Mouse (Mus musculus) heart, embryonic 16.5 days (tissue): ENCODE measurements around the gene D330045A20Rik. TPM values are rescaled to one million over a fixed set of nuclear protein-coding genes. Genes with fewer than 3 reads are reported as not detected.

Source experiments
- ATAC-seq: fragments of 200-750 bp; cut with Nextera tagmentation; replicated peaks from 2 replicates; pipeline ENCODE4 v1.8.0; 2017; ENCODE audit warnings: moderate number of reproducible peaks; ENCODE audit not compliant: insufficient read depth, low FRiP score; ENCODE audit errors: extremely low read depth
- H3K27ac ChIP-seq: fragments of 300-500 bp; sonication (generic); 2 replicates; pipeline ENCODE4 v1.5.1; 2014; ENCODE audit warnings: mild to moderate bottlenecking, low read length, control low read depth, moderate library complexity
- H3K27me3 ChIP-seq: fragments of 300-500 bp; sonication (generic); 2 replicates; pipeline ENCODE4 v1.6.1; 2014; ENCODE audit warnings: low read length, mixed read lengths; ENCODE audit not compliant: control insufficient read depth, insufficient read depth
- H3K36me3 ChIP-seq: fragments of 300-500 bp; sonication (generic); 2 replicates; pipeline ENCODE4 v1.6.1; 2014; ENCODE audit not compliant: control insufficient read depth, insufficient read depth
- H3K4me1 ChIP-seq: fragments of 300-500 bp; sonication (generic); 2 replicates; pipeline ENCODE4 v1.6.1; 2014; ENCODE audit warnings: low read length, mixed read lengths; ENCODE audit not compliant: control insufficient read depth, insufficient read depth
- H3K4me2 ChIP-seq: fragments of 300-500 bp; sonication (generic); 2 replicates; pipeline ENCODE4 v1.6.1; 2014; ENCODE audit warnings: low read depth, mild to moderate bottlenecking, control low read depth, low read length
- H3K4me3 ChIP-seq: fragments of 300-500 bp; sonication (generic); 2 replicates; pipeline ENCODE4 v1.5.1; 2014; ENCODE audit warnings: mild to moderate bottlenecking, control low read depth, low read length
- H3K9ac ChIP-seq: fragments of 300-500 bp; sonication (generic); 2 replicates; pipeline ENCODE4 v1.6.1; 2014; ENCODE audit warnings: low read length, control low read depth
- H3K9me3 ChIP-seq: fragments of 300-500 bp; sonication (generic); replicated peaks from 2 replicates; pipeline ENCODE4 v1.6.1; 2016; ENCODE audit warnings: low read length; ENCODE audit not compliant: control insufficient read depth
- WGBS: fragments of 180-500 bp; shearing (Covaris S2); extraction: QIAGEN DNeasy Blood & Tissue Kit; methylation state at CpG from one replicate; pipeline ENCODE4 v1.1.7; 2014; 5-methylcytosine and 5-hydroxymethylcytosine counted together
- polyA plus RNA-seq: library from polyadenylated mRNA; unstranded; fragments of >200 nt; fragmentation: Nextera tagmentation; extraction: Ambion mirVana; gene quantifications from 2 replicates; pipeline ENCODE4 v1.2.1, GENCODE M21; 2015

The D330045A20Rik gene
- polyA plus RNA-seq, 1 experiment from 2014 or later = 1.1 TPM

- Histone ChIP-seq H3K4me1 (no peaks in the 10 kb centered on the region), H3K27me3 (no peaks in the 10 kb centered on the region), H3K4me3 (no peak overlapping the region), H3K27ac (no peak overlapping the region), H3K36me3 (no peaks in the 10 kb centered on the region), H3K9ac (no peak overlapping the region), H3K9me3 (no peaks in the 10 kb centered on the region; the same call in 1 of the 2 replicates), H3K4me2 (no peak overlapping the region)
- ATAC-seq = no peak
- 62% methylated on average over 5 of the region's 5 CpGs for WGBS
These were observed 44.3 kb downstream of the D330045A20Rik start for GRCm38 (mm10) chrX:139524303-139525091.

GRCm38 (mm10) chrX:139525724-139526123, 45.6 kb downstream of the D330045A20Rik start:
- 80% methylated on average over 2 of the region's 2 CpGs for WGBS
- no peaks in the 10 kb centered on the region for H3K4me1 ChIP-seq

DNA sequence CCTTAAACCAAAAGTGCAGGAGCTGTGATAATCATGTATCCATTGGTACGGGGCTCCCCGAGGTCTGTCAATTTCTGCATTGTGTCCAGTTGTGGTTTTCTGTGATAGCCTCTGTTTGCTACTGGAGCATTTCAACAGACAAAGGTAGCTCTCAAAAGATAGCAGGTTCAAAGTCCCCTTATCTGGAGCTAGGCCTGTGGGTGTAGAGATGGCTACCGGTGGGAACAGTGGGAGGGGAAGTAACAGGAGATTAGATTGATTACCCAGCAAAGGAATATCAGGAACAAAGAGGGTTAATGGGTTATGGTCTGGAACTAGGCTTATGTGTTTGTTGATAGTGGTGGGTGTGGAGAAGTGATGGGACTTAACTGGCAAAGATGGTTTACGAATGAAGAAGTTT, 46.8 kb downstream of the D330045A20Rik start:
- no peaks in the 10 kb centered on the region; the same call in 1 of the 2 replicates for H3K9me3 ChIP-seq
- no peaks in the 10 kb centered on the region for H3K4me1 ChIP-seq
- no peak overlapping the region for H3K4me3 ChIP-seq
- no peak overlapping the region for H3K27ac ChIP-seq
- no peak overlapping the region for H3K9ac ChIP-seq
- WGBS = 51% methylated on average over 4 of the region's 4 CpGs
- ATAC-seq = no peak
- H3K36me3 ChIP-seq = no peaks in the 10 kb centered on the region
- no peak overlapping the region for H3K4me2 ChIP-seq
- H3K27me3 ChIP-seq = no peaks in the 10 kb centered on the region

More at GRCm38 (mm10) chrX:139525724-139526123, 45.6 kb downstream of the D330045A20Rik start:
- Histone ChIP-seq H3K27ac (no peak overlapping the region), H3K36me3 (no peaks in the 10 kb centered on the region), H3K4me3 (no peak overlapping the region), H3K9ac (no peak overlapping the region), H3K4me2 (no peak overlapping the region), H3K9me3 (no peaks in the 10 kb centered on the region; the same call in 1 of the 2 replicates), H3K27me3 (no peaks in the 10 kb centered on the region)
- no peak for ATAC-seq

GRCm38 (mm10) chrX:139529678-139530077, 49.5 kb downstream of the D330045A20Rik start:
- no peak overlapping the region for H3K27ac ChIP-seq
- no peaks in the 10 kb centered on the region for H3K4me1 ChIP-seq
- H3K9me3 ChIP-seq = no peaks in the 10 kb centered on the region; the same call in 1 of the 2 replicates
- H3K36me3 ChIP-seq = no peaks in the 10 kb centered on the region
- no peak for ATAC-seq
- H3K9ac ChIP-seq = no peak overlapping the region
- no peaks in the 10 kb centered on the region for H3K27me3 ChIP-seq
- no peak overlapping the region for H3K4me3 ChIP-seq
- no peak overlapping the region for H3K4me2 ChIP-seq

GRCm38 (mm10) chrX:139532293-139532692, 52.1 kb downstream of the D330045A20Rik start:
- Histone ChIP-seq H3K27me3 (no peaks in the 10 kb centered on the region), H3K9me3 (no peaks in the 10 kb centered on the region), H3K4me2 (no peak overlapping the region), H3K4me3 (no peak overlapping the region), H3K4me1 (no peaks in the 10 kb centered on the region), H3K36me3 (no peaks in the 10 kb centered on the region), H3K27ac (no peak overlapping the region), H3K9ac (no peak overlapping the region)
- ATAC-seq = no peak
- 78% methylated on average over 4 of the region's 4 CpGs for WGBS

DNA sequence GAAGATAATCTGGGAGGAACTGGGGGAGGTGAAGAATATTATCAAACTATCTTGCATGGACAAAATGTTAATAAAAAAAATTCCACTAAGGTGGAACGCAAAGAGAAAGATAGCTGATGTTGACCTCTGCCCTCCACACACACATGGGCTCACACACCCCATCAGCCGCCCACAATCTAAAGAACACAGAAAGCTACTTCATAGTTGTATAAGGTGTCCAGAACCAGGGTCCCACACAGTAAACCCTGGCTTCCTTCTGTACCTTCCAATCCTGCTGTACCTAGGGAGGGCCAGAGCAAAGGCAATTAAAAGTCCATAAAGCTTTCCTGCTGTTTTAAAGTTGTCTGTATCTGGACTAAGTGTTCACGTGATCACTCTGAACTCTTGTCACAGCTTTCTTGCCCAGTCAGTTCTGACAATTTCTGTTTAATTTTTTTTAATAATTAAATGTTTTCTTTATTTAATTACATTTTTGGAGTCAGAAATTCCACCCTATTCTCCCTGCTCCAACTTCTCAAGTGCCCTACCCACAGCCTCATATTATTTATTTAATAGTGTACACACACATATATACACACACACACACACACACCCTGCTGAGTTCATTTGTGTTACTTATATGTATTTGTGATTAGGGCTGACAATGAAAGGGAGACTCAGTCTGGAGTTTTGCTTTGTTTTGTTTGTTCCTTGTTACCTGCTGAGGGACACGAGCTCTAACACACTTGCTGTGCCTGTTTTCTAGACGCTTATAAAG, 57.7 kb downstream of the D330045A20Rik start:
- Histone ChIP-seq H3K4me3 (no peak overlapping the region), H3K27me3 (no peaks in the 10 kb centered on the region), H3K36me3 (no peaks in the 10 kb centered on the region), H3K27ac (no peak overlapping the region), H3K9ac (no peak overlapping the region), H3K4me2 (no peak overlapping the region), H3K4me1 (no peaks in the 10 kb centered on the region), H3K9me3 (no peaks in the 10 kb centered on the region)
- ATAC-seq = no peak
- 80% methylated on average over 5 of the region's 5 CpGs for WGBS

GRCm38 (mm10) chrX:139543726-139544125, 63.6 kb downstream of the D330045A20Rik start:
- Histone ChIP-seq H3K9me3 (no peaks in the 10 kb centered on the region), H3K36me3 (no peaks in the 10 kb centered on the region), H3K4me1 (no peaks in the 10 kb centered on the region), H3K27ac (no peak overlapping the region), H3K27me3 (no peaks in the 10 kb centered on the region), H3K4me2 (no peak overlapping the region), H3K4me3 (no peak overlapping the region), H3K9ac (no peak overlapping the region)
- WGBS = 73% methylated on average over 7 of the region's 7 CpGs
- no peak for ATAC-seq

DNA sequence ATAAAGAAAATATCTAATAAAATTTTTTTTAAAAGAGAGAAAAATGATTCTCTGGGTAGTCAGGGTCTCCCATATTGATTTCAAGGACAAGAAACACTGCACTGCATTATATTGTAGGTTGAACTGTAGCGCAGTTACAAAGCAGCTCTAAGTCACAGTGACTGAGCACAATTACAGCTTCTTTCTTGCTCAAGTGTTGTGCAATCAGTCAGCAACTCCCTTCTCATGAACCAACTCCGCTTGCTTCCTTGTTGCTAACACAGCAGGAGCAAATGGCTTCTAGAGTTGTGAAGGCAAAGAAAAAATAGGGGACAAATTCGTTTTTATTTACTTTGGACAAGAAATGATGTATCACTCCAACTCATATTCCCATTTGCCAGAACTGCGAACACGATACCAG, 70.3 kb downstream of the D330045A20Rik start:
- Histone ChIP-seq H3K27ac (no peak overlapping the region), H3K9me3 (no peaks in the 10 kb centered on the region), H3K9ac (no peak overlapping the region), H3K4me1 (no peaks in the 10 kb centered on the region), H3K4me2 (no peak overlapping the region), H3K4me3 (no peak overlapping the region), H3K27me3 (no peaks in the 10 kb centered on the region), H3K36me3 (no peaks in the 10 kb centered on the region)
- WGBS = 67% methylated on average over 5 of the region's 5 CpGs
- no peak for ATAC-seq

- no peak overlapping the region for H3K9ac ChIP-seq
- H3K4me1 ChIP-seq = no peaks in the 10 kb centered on the region
- H3K27me3 ChIP-seq = no peaks in the 10 kb centered on the region
- no peaks in the 10 kb centered on the region for H3K36me3 ChIP-seq
- WGBS = 68% methylated on average over 2 of the region's 2 CpGs
- no peak overlapping the region for H3K4me3 ChIP-seq
- ATAC-seq = no peak
- no peak overlapping the region for H3K4me2 ChIP-seq
- no peaks in the 10 kb centered on the region for H3K9me3 ChIP-seq
- H3K27ac ChIP-seq = no peak overlapping the region
These were observed 71.9 kb downstream of the D330045A20Rik start for GRCm38 (mm10) chrX:139552090-139552489.
